Mouse (Mus musculus): ENCODE measurements at regions not wholly inside any gene's neighbourhood (a gene's known extent, or its start where the extent isn't known, plus 50 kb on each side); places are given as distances from the start of the nearest gene placed in this dataset.

GRCm38 (mm10) chr15:63689788-63690575 lies 155.0 kb downstream of the Gsdmc2 start:
- no peak overlapping the region for H3K27ac ChIP-seq
- H3K9ac ChIP-seq: no peak overlapping the region
- 71% methylated on average over 5 of the region's 5 CpGs for WGBS
- H3K27me3 ChIP-seq: no peaks in the 10 kb centered on the region
- no peaks in the 10 kb centered on the region for H3K36me3 ChIP-seq
- ATAC-seq (ENCODE audit: low FRiP score): no peak
- H3K4me2 ChIP-seq (replicated peaks): no peak overlapping the region
- H3K4me3 ChIP-seq: no peak overlapping the region
- H3K9me3 ChIP-seq (replicated peaks): no peaks in the 10 kb centered on the region
- peaks cover 8% of the 10 kb centered on the region; the same call in 1 of the 2 replicates for H3K4me1 ChIP-seq

- 96% methylated on average over 1 of the region's 1 CpGs for WGBS
Observed at GRCm38 (mm10) chr15:63687852-63688251, 157.1 kb downstream of the Gsdmc2 start.

DNA sequence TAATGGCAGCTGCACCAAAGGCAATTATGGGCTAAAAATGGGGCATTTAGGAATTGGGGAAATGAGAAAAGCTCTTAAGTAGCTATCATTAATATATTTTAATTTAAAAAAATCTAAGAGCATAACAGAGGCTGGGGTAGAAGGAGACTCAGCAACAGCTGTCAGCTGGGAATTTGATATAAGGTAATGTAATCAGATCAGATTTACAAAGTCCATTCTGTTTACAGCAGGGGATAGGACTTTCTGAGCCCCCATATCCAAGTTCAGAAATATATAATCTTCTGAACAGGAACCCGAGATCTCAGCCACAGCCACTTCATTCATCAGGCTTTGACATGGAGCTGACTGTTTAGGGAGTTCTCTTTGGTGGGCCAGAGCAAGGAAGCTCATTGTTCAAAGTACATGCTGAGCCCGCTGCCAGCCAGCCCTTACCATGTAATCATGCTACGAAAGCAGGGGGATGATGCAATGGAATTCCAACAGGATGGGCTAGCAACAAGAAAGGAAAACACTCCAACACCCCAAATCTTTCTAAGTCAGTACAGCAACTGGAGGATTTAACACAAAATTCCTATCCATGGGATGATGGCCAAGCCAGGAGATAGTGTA lies 157.9 kb downstream of the Gsdmc2 start:
- no peak for ATAC-seq (ENCODE audit: low FRiP score)
- Histone ChIP-seq H3K4me2 (replicated peaks) (no peak overlapping the region), H3K27me3 (no peaks in the 10 kb centered on the region), H3K4me1 (no peaks in the 10 kb centered on the region), H3K9ac (no peak overlapping the region), H3K9me3 (replicated peaks) (no peaks in the 10 kb centered on the region), H3K27ac (no peak overlapping the region), H3K4me3 (no peak overlapping the region), H3K36me3 (no peaks in the 10 kb centered on the region)
- WGBS: 53% methylated on average over 3 of the region's 3 CpGs

More at GRCm38 (mm10) chr15:63687852-63688251, 157.1 kb downstream of the Gsdmc2 start:
- no peaks in the 10 kb centered on the region for H3K36me3 ChIP-seq
- H3K9me3 ChIP-seq (replicated peaks): no peaks in the 10 kb centered on the region
- no peak overlapping the region for H3K9ac ChIP-seq
- no peak for ATAC-seq (ENCODE audit: low FRiP score)
- H3K27ac ChIP-seq: no peak overlapping the region
- no peak overlapping the region for H3K4me3 ChIP-seq
- no peak overlapping the region for H3K4me2 ChIP-seq (replicated peaks)
- peaks cover 3% of the 10 kb centered on the region; the same call in 1 of the 2 replicates for H3K4me1 ChIP-seq
- H3K27me3 ChIP-seq: no peaks in the 10 kb centered on the region

DNA sequence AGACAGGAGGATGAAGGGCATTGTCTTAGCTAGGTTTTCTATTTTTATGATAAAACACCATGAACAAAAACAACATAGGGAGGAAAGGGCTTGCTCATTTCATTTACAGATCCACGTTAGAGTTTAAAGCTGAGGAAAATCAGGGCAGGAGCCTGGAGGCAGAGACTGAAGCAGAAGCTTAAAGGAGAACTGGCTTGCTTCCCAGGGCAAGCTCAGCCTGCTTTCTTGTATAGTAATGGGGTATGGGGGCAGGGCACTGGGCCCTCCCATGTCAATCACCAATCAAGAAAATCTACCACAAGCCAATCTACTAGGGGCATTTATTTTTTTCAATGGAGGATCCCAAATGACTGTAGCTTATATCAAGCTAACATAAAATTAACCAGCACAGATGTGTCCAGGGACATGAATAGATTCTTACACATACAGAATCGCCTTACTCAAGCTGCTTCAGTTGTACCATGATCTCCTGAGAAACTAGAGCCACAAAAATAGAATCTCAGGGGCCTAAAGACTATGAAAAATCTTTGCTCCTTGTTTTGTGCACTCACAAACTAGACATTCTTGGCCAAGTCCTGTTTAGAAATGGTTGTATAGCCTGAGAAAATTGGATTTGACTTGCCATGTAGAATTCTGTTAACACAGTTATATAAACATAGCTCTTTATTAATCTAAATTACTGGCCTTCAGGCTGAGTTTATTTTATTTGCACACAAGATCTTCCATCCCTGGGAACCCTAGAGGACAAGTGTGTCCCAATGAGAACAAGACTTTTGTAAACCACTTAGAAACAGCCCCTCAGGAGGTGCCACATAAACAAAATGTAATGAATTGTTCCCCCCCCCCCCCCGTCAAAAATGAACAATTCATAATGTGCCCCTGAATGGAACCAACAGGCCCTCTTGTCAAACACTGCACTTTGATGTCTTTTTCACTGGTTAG lies 164.7 kb downstream of the Gsdmc2 start:
- peaks cover 3% of the 10 kb centered on the region; the same call in 1 of the 2 replicates for H3K4me1 ChIP-seq
- 0 out of 2 replicates have a peak, but pooled peaks cover 2% of the 10 kb centered on the region for H3K27me3 ChIP-seq
- no peak overlapping the region for H3K4me2 ChIP-seq (replicated peaks)
- H3K9me3 ChIP-seq (replicated peaks): no peaks in the 10 kb centered on the region
- 45% methylated on average over 3 of the region's 3 CpGs for WGBS
- no peak overlapping the region for H3K4me3 ChIP-seq
- H3K36me3 ChIP-seq: no peaks in the 10 kb centered on the region
- H3K9ac ChIP-seq: no peak overlapping the region
- H3K27ac ChIP-seq: no peak overlapping the region
- no peak for ATAC-seq (ENCODE audit: low FRiP score)

GRCm38 (mm10) chr15:63678921-63679320 lies 166.1 kb downstream of the Gsdmc2 start:
- no peak for ATAC-seq (ENCODE audit: low FRiP score)
- 74% methylated on average over 5 of the region's 5 CpGs for WGBS

DNA sequence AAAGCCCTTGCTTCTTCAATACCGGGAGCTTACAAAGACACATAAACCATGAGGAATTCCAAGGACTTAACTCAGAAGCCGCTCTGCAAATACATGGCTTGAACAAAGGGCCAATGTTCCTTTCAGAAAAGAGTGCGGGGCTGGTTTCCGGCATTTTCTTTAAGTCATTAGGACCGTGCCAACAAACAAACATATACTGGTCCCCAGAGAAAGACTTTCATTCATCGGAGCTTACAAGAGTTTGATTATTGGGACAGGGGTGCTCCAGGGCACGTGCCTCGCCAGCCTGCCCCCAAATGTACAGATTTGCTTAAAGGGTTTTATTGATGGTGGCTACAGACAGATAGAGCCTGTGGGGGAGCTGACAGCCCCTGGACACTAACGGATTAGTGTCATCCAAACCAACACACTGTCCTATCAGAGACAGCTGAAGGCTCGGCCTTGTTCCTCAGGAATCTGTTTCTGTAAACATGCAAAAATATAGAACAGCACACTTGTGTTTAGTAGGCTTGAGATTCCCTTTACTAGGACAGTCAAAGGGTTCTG lies 169.4 kb downstream of the Gsdmc2 start:
- no peak overlapping the region for H3K4me3 ChIP-seq
- no peaks in the 10 kb centered on the region for H3K9me3 ChIP-seq (replicated peaks)
- no peak overlapping the region for H3K4me2 ChIP-seq (replicated peaks)
- no peaks in the 10 kb centered on the region for H3K36me3 ChIP-seq
- 57% methylated on average over 10 of the region's 10 CpGs for WGBS
- H3K9ac ChIP-seq: no peak overlapping the region
- ATAC-seq (ENCODE audit: low FRiP score): no peak; the same call in 1 of the 2 replicates
- H3K27ac ChIP-seq: no peak overlapping the region
- H3K4me1 ChIP-seq: peaks cover 3% of the 10 kb centered on the region; the same call in 1 of the 2 replicates
- H3K27me3 ChIP-seq: 0 out of 2 replicates have a peak, but pooled peaks cover 2% of the 10 kb centered on the region

More at GRCm38 (mm10) chr15:63678921-63679320, 166.1 kb downstream of the Gsdmc2 start:
- no peak overlapping the region for H3K4me2 ChIP-seq (replicated peaks)
- H3K9ac ChIP-seq: no peak overlapping the region
- H3K27ac ChIP-seq: no peak overlapping the region
- 0 out of 2 replicates have a peak, but pooled peaks cover 2% of the 10 kb centered on the region for H3K27me3 ChIP-seq
- H3K9me3 ChIP-seq (replicated peaks): no peaks in the 10 kb centered on the region
- H3K36me3 ChIP-seq: no peaks in the 10 kb centered on the region
- no peak overlapping the region for H3K4me3 ChIP-seq
- peaks cover 3% of the 10 kb centered on the region; the same call in 1 of the 2 replicates for H3K4me1 ChIP-seq

- ATAC-seq (ENCODE audit: low FRiP score): no peak
- 0 out of 2 replicates have a peak, but pooled peaks cover 2% of the 10 kb centered on the region for H3K27me3 ChIP-seq
- WGBS: 95% methylated on average over 5 of the region's 5 CpGs
Observed at GRCm38 (mm10) chr15:63674404-63674803, 170.6 kb downstream of the Gsdmc2 start.

GRCm38 (mm10) chr15:63671081-63671480 lies 173.9 kb downstream of the Gsdmc2 start:
- H3K27me3 ChIP-seq: no peaks in the 10 kb centered on the region

More at GRCm38 (mm10) chr15:63674404-63674803, 170.6 kb downstream of the Gsdmc2 start:
- H3K9me3 ChIP-seq (replicated peaks): no peaks in the 10 kb centered on the region
- no peak overlapping the region for H3K4me3 ChIP-seq
- no peak overlapping the region for H3K9ac ChIP-seq
- no peaks in the 10 kb centered on the region for H3K4me1 ChIP-seq
- no peaks in the 10 kb centered on the region for H3K36me3 ChIP-seq
- H3K27ac ChIP-seq: no peak overlapping the region
- no peak overlapping the region for H3K4me2 ChIP-seq (replicated peaks)

GRCm38 (mm10) chr15:63670561-63670960 lies 174.4 kb downstream of the Gsdmc2 start:
- 81% methylated on average over 1 of the region's 1 CpGs for WGBS
- Histone ChIP-seq H3K4me3 (no peak overlapping the region), H3K27me3 (no peaks in the 10 kb centered on the region), H3K9ac (no peak overlapping the region), H3K27ac (no peak overlapping the region), H3K4me1 (no peaks in the 10 kb centered on the region), H3K9me3 (replicated peaks) (no peaks in the 10 kb centered on the region), H3K4me2 (replicated peaks) (no peak overlapping the region), H3K36me3 (no peaks in the 10 kb centered on the region)
- ATAC-seq (ENCODE audit: low FRiP score): no peak

More at GRCm38 (mm10) chr15:63671081-63671480, 173.9 kb downstream of the Gsdmc2 start:
- no peaks in the 10 kb centered on the region for H3K9me3 ChIP-seq (replicated peaks)
- no peak overlapping the region for H3K27ac ChIP-seq
- no peak overlapping the region for H3K9ac ChIP-seq
- H3K4me1 ChIP-seq: no peaks in the 10 kb centered on the region
- no peaks in the 10 kb centered on the region for H3K36me3 ChIP-seq
- no peak overlapping the region for H3K4me3 ChIP-seq
- no peak for ATAC-seq (ENCODE audit: low FRiP score)
- H3K4me2 ChIP-seq (replicated peaks): no peak overlapping the region
- WGBS: 67% methylated on average over 11 of the region's 11 CpGs

DNA sequence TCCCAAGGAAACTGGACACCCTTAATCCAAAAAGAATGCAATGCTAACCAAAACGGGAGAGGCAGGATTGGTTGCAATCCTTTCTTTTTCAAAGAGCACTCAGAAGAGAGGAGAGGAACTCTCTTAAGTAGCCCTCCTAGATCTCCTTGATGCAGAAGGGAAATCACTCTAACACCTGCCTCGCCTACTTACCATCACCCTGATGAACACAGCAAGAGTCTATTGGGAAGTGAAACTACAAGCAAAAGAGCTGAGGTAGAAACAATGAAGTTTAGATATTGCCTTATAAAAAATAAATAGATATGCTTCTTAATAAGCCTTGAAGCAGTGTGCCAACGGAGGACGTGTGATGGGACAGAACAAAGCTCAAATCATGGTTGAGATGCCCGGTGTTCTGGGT lies 177.4 kb downstream of the Gsdmc2 start:
- no peak for ATAC-seq (ENCODE audit: low FRiP score)
- H3K4me3 ChIP-seq: no peak overlapping the region
- 81% methylated on average over 5 of the region's 5 CpGs for WGBS
- H3K9ac ChIP-seq: no peak overlapping the region
- no peak overlapping the region for H3K4me2 ChIP-seq (replicated peaks)
- no peak overlapping the region for H3K27ac ChIP-seq
- no peaks in the 10 kb centered on the region for H3K27me3 ChIP-seq
- H3K4me1 ChIP-seq: no peaks in the 10 kb centered on the region
- no peaks in the 10 kb centered on the region for H3K9me3 ChIP-seq (replicated peaks)
- H3K36me3 ChIP-seq: no peaks in the 10 kb centered on the region

- Histone ChIP-seq H3K36me3 (no peaks in the 10 kb centered on the region), H3K4me3 (no peak overlapping the region), H3K9me3 (replicated peaks) (no peaks in the 10 kb centered on the region), H3K9ac (no peak overlapping the region), H3K4me2 (replicated peaks) (no peak overlapping the region), H3K27ac (no peak overlapping the region), H3K27me3 (no peaks in the 10 kb centered on the region), H3K4me1 (no peaks in the 10 kb centered on the region)
- 94% methylated on average over 4 of the region's 4 CpGs for WGBS
- ATAC-seq (ENCODE audit: low FRiP score): no peak
Observed at GRCm38 (mm10) chr15:63665517-63665916, 179.5 kb downstream of the Gsdmc2 start.
